Mouse (Mus musculus) bone marrow macrophage, adult 2 months (primary cell): ENCODE results near the gene Ccdc86.

Experiments used
- CTCF ChIP-seq: IDR thresholded peaks from 2 replicates; pipeline ENCODE4 v1.5.1; 2012; ENCODE audit warnings: low read depth, mild to moderate bottlenecking, low read length, moderate library complexity
- POLR2A ChIP-seq: IDR thresholded peaks from 2 replicates; pipeline ENCODE4 v1.6.1; 2012; ENCODE audit warnings: mild to moderate bottlenecking, low read depth, low read length, borderline replicate concordance

- TF ChIP-seq POLR2A (no peak), CTCF (no peak)
Observed at GRCm38 (mm10) chr19:10988563-10988962, 39.5 kb upstream of the Ccdc86 start.
